Mouse (Mus musculus) frontal cortex, postnatal 36 days (tissue): Measurements from ENCODE around the gene Pcdh9.

ENCODE experiments used
- DNase-seq, 2 experiments: peaks; one replicate each; pipeline ENCODE4 v3.0.0; 2022; ENCODE audit warnings: low spot score in 2 of 2

Pcdh9 gene

GRCm38 (mm10) chr14:93182606-93183491 is 707.6 kb downstream of the Pcdh9 start:
- no peak for DNase-seq

GRCm38 (mm10) chr14:93169201-93169600 is 721.3 kb downstream of the Pcdh9 start:
- DNase-seq = no peak

DNA sequence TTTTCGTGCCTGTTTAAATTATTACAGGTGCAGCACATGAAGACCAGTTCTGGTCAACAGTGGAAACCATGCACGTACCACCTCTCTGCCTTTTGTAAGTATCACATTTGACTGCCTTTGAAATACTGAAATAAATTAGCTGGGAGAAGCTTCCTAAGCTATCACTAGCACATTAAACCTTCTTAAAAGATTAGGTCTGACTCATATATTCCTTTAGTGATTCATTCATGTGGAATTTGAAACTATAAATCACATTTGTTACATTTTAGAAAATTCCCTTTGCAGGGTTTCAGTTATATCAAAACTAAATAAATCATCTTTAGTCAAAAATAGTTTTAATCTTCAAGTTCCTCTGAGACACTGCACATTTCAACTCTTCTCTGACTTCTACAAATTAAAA is 722.1 kb downstream of the Pcdh9 start:
- DNase-seq = no peak

- DNase-seq = no peak
Observed at GRCm38 (mm10) chr14:93143414-93143813, 747.1 kb downstream of the Pcdh9 start.

DNA sequence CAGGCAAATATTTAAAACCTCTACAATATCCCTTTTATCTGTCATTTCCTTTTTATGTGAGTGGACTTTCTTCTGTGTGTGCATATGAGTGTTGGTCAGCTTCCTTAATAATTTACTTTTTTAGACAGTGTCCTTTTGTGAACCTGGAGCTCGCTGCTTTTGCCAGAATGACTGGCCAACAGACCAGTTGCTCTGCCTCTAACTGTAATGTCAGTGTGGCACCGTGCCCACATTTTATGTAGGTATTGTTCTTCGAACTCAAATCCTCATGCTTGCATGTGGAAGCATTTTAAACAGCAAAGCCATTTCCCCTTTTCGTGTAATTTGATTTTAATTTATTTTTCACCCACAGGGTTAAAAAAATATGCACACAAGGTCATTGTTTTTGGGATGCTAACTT is 748.4 kb downstream of the Pcdh9 start:
- DNase-seq = no peak

DNA sequence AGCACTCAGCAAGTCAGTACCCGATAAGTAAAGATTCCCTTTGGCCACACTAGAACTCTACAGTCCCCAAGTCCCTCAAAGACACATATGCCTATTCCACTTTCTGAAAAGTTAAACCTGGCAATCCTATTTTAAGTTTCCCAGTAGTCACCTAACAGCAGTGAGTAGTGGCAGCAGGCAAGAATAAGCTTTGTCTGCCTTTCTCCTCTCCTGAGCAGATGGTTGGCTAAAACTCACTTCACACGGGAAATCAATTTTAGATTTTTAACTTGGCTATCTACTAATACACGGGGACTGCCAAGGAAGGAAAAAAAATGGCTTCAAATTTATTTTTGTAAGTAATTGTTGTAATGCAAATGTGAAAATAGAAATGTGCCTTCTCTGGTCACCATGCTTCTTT is 763.5 kb downstream of the Pcdh9 start:
- no peak for DNase-seq

GRCm38 (mm10) chr14:93102755-93103154 is 787.7 kb downstream of the Pcdh9 start:
- DNase-seq = no peak

DNA sequence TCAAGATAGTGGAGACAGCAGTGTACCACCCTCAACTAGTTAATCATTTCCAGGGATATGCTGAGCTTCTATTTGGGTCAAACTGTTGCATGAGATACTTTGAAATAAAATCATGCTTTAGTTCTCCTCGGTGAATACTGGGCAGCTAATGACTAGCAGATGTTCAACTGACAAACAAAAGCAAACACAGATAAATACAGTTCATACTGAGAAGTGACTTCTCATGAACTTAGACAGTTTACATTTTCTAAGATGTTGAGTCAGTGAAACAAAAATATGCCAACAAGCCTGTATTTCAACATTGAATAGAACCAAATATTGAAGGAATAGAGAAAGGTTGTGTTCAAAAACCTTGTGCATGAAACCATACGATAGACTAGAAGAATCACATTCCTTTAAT is 795.4 kb downstream of the Pcdh9 start:
- DNase-seq = no peak

DNA sequence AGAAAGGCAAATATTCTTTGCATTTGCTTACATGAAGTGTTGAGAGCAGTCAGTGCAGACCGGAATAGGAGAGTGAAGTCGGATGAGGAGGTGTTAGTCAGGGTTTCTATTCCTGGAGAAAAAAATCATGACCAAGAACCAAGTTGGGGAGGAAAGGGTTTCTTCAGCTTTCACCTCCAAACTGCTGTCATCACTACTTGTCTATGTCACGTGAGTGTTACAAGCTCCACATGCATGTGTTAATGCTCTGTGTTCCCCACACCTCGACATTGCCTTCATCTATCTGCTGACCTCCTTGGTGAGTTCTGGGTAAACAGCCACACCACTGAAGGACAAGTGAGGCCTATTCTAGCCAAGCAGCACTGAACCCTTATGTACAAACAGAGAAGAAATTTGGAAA is 797.7 kb downstream of the Pcdh9 start:
- no peak for DNase-seq

DNA sequence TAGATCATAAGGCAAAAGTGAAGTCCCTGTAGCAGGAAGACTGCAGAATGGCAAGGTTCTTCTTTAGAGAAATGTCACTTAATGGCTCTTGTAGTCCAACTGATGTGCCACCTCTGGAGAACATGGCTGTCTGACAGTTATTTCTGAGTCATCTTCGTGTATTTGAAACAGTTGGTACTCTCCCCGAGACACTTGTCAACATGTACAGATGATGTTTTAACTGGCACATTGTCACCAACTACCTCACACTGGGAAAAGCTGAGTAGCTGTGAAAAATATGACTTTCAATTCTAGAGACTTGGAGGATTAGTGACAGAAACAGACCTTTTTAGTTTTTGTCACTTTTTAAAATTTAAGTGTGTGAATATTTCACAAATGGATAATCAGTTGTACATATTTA is 804.8 kb downstream of the Pcdh9 start:
- DNase-seq = no peak

DNA sequence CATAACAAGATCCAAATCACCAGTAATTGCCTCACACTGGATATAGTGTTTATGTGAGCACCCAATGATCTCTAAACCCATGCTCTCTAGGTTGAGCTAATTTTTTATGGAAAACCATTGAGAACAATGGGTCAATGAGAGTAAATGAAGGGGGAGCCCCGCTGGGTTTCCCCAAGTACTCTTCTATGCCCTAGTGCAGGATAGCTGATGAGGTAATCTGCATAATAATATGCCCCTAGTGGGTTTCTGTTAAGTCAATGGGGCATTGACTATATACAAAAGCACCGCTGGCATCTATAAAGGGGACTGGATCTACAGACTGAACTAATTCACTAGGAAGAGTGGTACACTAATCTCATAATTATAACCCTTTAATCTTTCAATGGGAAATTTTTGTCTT is 807.3 kb downstream of the Pcdh9 start:
- no peak for DNase-seq

- no peak for DNase-seq
Observed at GRCm38 (mm10) chr14:93080910-93081309, 809.6 kb downstream of the Pcdh9 start.

DNA sequence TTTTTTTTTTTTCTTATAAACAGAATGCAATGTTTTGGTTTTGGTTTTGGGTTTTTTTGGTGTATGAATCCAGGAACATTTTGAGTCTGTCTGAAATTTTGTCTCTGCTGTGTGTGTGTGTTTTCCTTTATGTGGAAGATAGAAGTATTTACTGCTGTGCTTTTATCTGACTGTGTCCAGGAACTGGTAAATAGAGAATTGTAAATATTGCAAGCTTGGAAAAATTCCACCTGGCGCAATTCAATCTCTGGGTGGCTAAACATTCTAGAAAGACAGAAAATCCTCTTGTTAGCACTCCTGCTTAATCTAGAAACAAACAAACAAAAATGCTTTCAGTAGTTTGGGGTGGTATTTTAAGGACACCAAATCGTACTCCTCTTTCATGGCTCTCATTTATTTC is 814.7 kb downstream of the Pcdh9 start:
- DNase-seq = no peak

- peak in 1 of 2 experiments; percentile 48 for DNase-seq
Observed at GRCm38 (mm10) chr14:93072346-93072745, 818.1 kb downstream of the Pcdh9 start.

GRCm38 (mm10) chr14:93070140-93070539 is 820.3 kb downstream of the Pcdh9 start:
- no peak for DNase-seq

DNA sequence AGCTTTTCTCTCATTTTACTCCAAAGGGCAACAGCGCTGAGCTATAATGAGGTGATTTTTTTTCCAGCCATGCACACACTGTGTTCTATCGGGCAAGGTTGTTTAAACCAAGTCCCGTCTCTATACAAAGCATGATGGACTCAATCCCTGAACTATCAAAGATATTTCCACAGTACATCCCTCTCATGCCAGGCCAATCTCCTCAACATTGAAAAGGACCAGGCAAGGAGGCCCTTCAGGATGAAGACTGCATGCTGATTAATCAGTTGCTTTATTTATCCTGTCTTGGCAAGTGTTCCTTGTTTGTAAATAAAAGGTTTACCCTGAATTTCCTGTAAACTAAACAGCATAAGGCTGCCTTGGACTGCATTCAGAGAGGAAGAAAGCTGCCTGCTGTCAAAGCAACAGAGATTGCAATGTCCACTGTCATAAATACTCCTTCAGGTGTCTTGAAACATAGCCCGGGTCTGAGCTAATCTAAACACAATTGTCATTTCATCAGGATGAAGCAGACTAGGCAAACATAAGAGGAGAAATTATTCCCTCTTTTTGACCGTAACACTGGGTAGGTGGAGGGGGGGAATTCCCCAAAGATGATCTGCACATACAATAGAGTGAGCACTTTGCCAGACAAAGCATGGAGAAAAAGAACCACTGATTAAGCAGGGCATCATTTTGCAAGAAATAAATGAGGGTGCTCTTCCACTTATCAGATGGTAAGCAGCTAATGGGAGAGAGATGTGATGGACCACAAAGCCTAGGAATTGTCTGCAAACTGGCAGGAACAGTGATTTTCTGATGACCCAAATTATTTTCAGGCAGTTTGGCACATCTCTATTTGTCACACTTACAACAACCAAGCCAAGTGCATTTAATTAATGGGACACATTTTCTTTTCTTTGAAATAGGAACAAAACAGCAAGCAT is 822.8 kb downstream of the Pcdh9 start:
- no peak for DNase-seq

DNA sequence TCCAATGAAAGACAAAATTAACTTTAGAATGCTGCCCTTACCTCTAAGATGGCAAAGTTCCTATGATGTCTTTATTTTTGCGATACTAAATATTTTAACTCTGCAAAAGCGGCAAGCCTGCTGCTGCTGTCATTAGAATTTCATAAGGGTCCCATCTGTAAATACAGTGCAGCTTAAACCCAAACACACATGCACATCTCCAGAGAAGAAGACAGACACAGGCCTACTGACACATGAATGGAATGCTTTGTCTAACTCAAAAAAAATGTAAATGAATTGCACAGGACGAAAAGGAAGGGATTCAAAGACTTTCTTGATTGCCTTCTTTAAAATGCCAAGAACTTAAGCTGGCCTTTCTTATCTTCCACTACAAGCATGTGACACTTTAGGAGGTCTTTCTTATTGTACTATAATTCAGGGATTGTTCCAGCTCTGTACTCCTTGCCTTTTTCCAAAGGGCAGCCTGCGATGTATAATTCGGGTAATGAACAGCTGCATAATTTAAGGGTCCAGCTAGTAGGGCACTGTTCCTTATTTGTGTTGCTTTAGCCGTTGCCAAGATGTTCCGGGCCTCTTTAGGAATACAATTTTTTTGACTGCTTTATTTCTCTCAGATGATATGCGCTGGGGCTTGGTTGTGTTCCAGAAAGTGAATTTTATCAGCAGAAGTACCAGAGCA is 823.6 kb downstream of the Pcdh9 start:
- DNase-seq = no peak

- no peak for DNase-seq
Observed at GRCm38 (mm10) chr14:93061824-93062620, 828.5 kb downstream of the Pcdh9 start.

DNA sequence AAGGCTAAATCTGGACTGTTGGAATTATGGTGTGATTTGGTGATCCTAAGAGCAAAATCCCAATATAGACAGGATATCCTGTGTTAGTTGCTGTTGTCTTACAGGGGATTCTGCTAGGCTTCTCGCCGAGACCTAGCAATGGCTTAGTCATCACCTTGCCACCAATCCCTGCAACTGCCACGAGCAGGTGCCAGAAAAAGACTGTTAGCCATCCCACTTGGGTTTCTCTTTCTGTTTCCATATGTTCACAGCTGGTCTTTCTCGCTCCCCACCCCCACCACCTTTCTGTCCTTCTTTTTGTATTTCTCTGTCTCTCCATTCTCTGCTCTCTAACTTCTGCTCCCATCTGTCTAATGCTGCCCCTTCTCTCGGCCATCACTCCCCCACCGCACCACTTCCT is 831.7 kb downstream of the Pcdh9 start:
- no peak for DNase-seq

DNA sequence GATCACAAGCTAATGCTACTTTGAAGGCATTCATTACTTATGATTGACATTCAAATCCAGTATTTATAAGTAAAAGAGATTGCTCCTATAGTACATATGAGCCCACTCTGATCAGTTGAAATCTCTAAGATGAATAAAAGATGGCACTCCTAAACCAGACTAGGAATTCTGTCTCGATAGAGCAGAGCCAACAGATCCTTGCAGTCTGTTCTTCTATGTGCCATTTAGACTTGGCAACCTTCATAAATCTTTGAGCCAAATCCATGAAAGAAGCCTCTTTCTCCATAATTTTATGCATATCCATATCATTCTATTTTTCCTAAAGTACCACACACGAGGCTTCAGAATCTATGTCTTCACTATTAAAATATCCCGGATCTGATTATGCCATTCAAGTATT is 834.5 kb downstream of the Pcdh9 start:
- DNase-seq = no peak

DNA sequence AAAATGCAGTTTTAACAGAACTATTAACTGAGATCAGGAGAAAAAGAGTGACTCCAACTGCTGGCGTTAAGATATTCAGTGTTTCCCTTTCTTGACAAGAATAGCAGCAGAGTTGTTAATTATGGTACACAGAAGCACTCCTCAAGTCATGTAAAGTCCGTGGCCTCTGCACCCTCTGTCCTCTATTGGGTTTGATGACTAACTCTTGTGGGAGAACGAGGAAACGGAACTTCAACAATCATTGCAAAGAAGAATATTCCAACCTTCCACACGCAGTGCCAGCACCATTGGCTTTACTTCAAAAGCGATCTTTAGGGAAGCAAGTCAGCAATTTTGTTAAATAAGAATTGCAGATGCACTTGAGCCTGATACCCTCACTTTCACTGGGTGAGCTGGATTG is 849.9 kb downstream of the Pcdh9 start:
- no peak for DNase-seq
